Mouse (Mus musculus): ENCODE data around the gene Igf1r.

Igf1r gene

GRCm38 (mm10) chr7:68117981-68118380 is 165.4 kb downstream of the Igf1r start:
- DNase-seq (ENCODE audit: low spot score in 2 of 2): no peak

GRCm38 (mm10) chr7:68119605-68120004 is 167.0 kb downstream of the Igf1r start:
- no peak for DNase-seq (ENCODE audit: low spot score in 2 of 2)

- no peak for DNase-seq (ENCODE audit: low spot score in 2 of 2)
Measured at GRCm38 (mm10) chr7:68122418-68122817, 169.8 kb downstream of the Igf1r start.

GRCm38 (mm10) chr7:68125347-68125746 is 172.7 kb downstream of the Igf1r start:
- DNase-seq (ENCODE audit: low spot score in 2 of 2): no peak

- peak in 1 of 2 experiments; percentile 33 for DNase-seq (ENCODE audit: low spot score in 2 of 2)
Measured at GRCm38 (mm10) chr7:68127799-68128261, 175.2 kb downstream of the Igf1r start.

- no peak for DNase-seq (ENCODE audit: low spot score in 2 of 2)
Measured at GRCm38 (mm10) chr7:68128271-68128674, 175.6 kb downstream of the Igf1r start.

- peak; percentile 94 to 98 for DNase-seq (ENCODE audit: low spot score in 2 of 2)
Measured at GRCm38 (mm10) chr7:68129077-68129511, 176.5 kb downstream of the Igf1r start.

GRCm38 (mm10) chr7:68129546-68130253 is 177.1 kb downstream of the Igf1r start:
- DNase-seq (ENCODE audit: low spot score in 2 of 2): peak; percentile 80 to 89

- DNase-seq (ENCODE audit: low spot score in 2 of 2): no peak
Measured at GRCm38 (mm10) chr7:68130950-68131580, 178.4 kb downstream of the Igf1r start.

GRCm38 (mm10) chr7:68133679-68134078 is 181.1 kb downstream of the Igf1r start:
- no peak for DNase-seq (ENCODE audit: low spot score in 2 of 2)

- DNase-seq (ENCODE audit: low spot score in 2 of 2): no peak
Measured at GRCm38 (mm10) chr7:68134948-68135347, 182.3 kb downstream of the Igf1r start.

GRCm38 (mm10) chr7:68136056-68136455 is 183.4 kb downstream of the Igf1r start:
- DNase-seq (ENCODE audit: low spot score in 2 of 2): no peak

GRCm38 (mm10) chr7:68139384-68139783 is 186.8 kb downstream of the Igf1r start:
- DNase-seq (ENCODE audit: low spot score in 2 of 2): no peak

- peak in 1 of 2 experiments; percentile 37 for DNase-seq (ENCODE audit: low spot score in 2 of 2)
Measured at GRCm38 (mm10) chr7:68140041-68140807, 187.6 kb downstream of the Igf1r start.

GRCm38 (mm10) chr7:68144266-68144665 is 191.6 kb downstream of the Igf1r start:
- no peak for DNase-seq (ENCODE audit: low spot score in 2 of 2)

- no peak for DNase-seq (ENCODE audit: low spot score in 2 of 2)
Measured at GRCm38 (mm10) chr7:68148297-68149048, 195.8 kb downstream of the Igf1r start.

GRCm38 (mm10) chr7:68151892-68152291 is 199.3 kb downstream of the Igf1r start:
- DNase-seq (ENCODE audit: low spot score in 2 of 2): no peak

GRCm38 (mm10) chr7:68152458-68152857 is 199.8 kb downstream of the Igf1r start:
- no peak for DNase-seq (ENCODE audit: low spot score in 2 of 2)

- DNase-seq (ENCODE audit: low spot score in 2 of 2): no peak
Measured at GRCm38 (mm10) chr7:68153269-68153668, 200.6 kb downstream of the Igf1r start.

GRCm38 (mm10) chr7:68154588-68154987 is 202.0 kb downstream of the Igf1r start:
- no peak for DNase-seq (ENCODE audit: low spot score in 2 of 2)

GRCm38 (mm10) chr7:68160094-68160791 is 207.6 kb downstream of the Igf1r start:
- DNase-seq (ENCODE audit: low spot score in 2 of 2): no peak
